Mouse (Mus musculus) brain, embryonic 14.5 days (tissue): ENCODE results near the gene Ankub1.

Experiments used
- CTCF ChIP-seq: fragments of 200-500 bp; IDR thresholded peaks from 2 replicates; pipeline ENCODE4 v1.5.1; 2012; ENCODE audit warnings: inconsistent platforms, mild to moderate bottlenecking, moderate library complexity, borderline replicate concordance; ENCODE audit not compliant: insufficient read depth, insufficient read length; ENCODE audit errors: extremely low read depth
- POLR2A ChIP-seq: fragments of 200-500 bp; IDR thresholded peaks from 2 replicates; pipeline ENCODE4 v1.6.1; 2012; ENCODE audit warnings: mild to moderate bottlenecking, inconsistent platforms, borderline replicate concordance; ENCODE audit not compliant: poor library complexity, insufficient read depth, insufficient read length, severe bottlenecking; ENCODE audit errors: extremely low read depth

GRCm38 (mm10) chr3:57665880-57666279, 26.7 kb downstream of the Ankub1 start:
- TF ChIP-seq CTCF (no peak), POLR2A (no peak)
